Mouse (Mus musculus) heart, adult 2 months (tissue): ENCODE measurements at regions not wholly inside any gene's neighbourhood (a gene's known extent, or its start where the extent isn't known, plus 50 kb on each side); places are given as distances from the start of the nearest gene placed in this dataset.

Source experiments
- CTCF ChIP-seq: fragments of 200-600 bp; IDR thresholded peaks from 2 replicates; pipeline ENCODE4 v1.8.1; 2022; ENCODE audit warnings: antibody characterized with exemption, mild to moderate bottlenecking, moderate library complexity
- EP300 ChIP-seq: fragments of 200-500 bp; IDR thresholded peaks from 2 replicates; pipeline ENCODE4 v1.6.1; 2011; ENCODE audit warnings: low read depth, low read length, control low read depth; ENCODE audit not compliant: insufficient read depth
- POLR2A ChIP-seq: fragments of 200-500 bp; IDR thresholded peaks from 2 replicates; pipeline ENCODE4 v1.6.1; 2011; ENCODE audit warnings: mild to moderate bottlenecking, low read depth, low read length, control low read depth; ENCODE audit not compliant: insufficient read depth

DNA sequence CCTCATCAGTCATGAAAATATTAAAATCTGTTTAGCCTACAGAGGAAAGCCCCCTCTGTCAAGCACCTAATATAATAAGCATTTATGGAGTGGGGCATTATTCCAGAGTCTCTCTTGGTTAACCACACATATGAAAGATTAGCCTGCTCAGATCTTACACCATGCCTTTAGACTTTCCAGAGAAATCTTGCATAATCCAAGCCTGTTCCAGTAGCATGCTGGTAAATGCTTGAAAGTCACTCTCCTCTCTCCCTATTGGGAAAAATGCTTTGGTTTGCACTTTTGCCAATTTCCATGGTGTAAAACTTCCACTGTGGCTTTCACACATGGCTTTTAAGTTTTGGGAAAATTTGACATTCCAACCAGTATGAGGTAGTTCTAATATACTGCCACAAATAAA, 192.1 kb upstream of the Tmc3 start:
- TF ChIP-seq CTCF (no peak), EP300 (no peak), POLR2A (no peak)
